Mouse (Mus musculus) layer of hippocampus, adult 11-12 months (tissue): ENCODE data around the gene Crocc2.
A peak's percentile ranks its signal among the peaks of the same experiment; 100 is the strongest.
"Not testable (repeated sequence)": the region's sequence is repeated elsewhere in the genome, so short reads cannot be mapped to it uniquely, and the experiment has no call there.

Experiments used
- DNase-seq: peaks from one replicate; pipeline ENCODE4 v3.0.0; 2022; ENCODE audit warnings: low spot score

Crocc2 gene

DNA sequence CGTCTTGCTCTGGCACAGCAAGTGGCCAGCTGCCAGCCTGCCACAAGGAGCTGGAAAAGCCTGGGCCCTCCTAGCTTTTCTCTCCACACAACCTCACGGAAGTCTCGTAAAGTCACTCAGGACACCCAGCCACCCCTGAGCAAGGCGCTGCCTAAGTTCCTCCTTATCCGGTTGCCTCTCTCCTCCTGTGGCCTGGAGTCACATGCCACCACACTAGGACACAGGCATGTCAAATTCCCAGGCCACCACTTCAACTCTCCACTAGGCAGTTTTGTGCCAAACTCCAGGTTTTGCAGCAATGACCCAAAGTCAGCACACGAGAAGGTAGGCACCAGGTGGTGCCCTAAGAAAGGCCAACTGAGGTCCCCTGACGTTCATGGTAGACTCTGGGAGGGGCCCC is 5.9 kb upstream of the Crocc2 start:
- no peak for DNase-seq

DNA sequence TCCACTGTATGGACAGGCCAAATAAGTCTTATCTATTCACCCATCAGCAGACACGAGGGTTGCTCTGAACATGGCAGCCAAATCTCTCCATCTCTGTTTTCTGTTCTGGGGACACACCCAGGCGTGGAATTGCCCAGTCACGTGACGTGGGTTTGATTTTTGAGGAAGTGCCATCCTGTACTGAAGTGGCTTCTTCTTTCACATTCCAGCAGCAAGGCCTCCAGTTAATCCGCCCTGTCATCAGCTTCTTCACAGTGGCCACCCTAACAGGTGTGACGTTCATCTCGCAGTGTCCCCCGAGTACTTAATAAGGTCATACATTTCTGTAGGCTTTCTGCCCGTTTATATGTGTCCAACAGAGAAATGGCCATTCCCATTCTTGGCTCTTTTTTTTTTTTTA is 3.1 kb upstream of the Crocc2 start:
- no peak for DNase-seq

DNA sequence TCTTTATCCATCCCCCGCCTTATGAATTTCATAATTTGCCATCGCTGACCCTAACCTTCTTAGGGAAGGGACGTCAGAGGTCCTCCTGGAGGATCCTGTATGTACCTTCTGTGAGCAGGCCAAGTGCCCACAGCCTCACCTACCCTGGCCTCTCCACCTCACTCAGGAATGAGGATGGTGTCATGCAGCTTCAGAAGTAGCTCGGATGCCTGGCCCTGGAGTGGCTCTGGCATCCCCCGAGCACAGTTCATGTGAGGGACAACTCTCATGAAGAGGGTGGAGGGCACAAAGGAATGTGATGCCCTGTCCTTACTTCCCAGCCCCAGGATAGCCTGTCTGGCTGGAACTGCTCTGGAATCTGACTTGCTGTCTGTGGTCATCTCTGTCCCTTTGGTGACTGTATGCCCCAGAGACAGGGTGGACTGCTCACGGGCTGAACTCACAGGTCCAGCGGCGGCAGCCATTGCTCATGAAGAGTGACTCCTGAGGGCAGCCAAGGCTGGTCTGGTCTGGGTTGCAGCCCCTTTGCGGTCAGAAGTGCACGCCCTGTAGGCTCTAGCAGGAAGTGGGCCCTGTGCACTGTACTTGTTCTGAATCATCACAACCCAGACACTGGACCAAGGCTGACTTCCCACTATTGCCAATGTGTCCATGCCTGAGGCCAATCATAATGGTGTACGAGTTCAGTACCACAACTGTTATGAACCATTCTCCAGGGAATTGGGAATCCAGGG is 2.0 kb upstream of the Crocc2 start:
- DNase-seq = no peak

DNA sequence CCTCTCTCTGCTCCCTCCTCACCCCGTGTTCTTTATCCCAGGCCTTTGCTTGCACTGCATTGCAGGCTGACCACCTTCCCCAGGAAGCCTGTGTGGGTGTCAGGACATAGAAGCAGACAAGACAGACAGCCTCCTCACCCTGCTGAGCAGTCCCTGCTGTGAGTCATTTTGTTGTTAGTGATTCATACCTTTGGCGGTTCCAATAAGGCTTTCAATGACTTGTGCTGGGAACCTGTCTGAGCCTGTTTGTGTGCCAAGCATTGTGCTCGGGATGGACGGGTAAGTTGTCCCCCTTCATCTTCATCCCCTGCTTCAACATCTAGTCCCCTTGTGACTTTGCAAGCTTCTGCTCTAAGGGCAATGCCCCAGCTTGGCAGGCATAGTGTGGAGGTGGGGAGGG is 5.1 kb downstream of the Crocc2 start:
- no peak for DNase-seq

DNA sequence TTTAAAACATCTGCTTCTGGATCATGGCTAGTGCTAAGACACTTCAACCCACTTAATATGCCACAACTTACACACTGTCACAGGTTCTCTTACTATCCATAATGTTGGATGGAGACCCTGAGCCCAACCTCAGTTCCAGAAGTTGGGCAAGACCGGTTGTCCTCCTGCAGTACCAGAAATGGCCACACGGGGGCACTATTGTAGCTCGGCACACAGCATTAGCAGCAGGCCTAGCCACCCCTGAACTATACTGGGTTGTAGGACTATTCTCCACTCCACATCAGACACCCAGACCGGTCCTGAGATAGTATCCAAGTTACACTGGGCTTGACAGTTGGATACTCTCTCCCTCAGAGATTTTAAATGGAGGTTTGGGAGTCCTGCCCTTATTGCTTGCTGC is 5.9 kb downstream of the Crocc2 start:
- peak; percentile 86 for DNase-seq

DNA sequence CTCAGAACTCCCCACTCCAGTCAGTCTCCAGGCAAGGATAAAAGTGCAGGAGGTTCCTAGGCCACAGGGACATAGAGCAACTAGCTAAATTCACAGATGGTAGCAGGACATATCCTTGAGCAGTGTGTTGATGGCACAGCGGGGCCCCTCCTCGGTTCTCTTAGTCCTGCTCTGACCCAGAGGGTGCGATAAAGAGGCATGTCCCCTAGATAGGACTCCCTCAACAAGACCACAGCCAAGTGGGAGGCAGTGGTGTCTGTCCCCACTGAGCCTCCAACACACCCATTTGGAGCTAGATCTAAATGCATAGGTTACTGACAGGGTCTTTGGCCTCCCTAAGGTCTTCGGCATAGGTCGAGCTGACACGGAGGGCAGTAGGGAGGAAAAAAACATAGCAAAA is 7.3 kb downstream of the Crocc2 start:
- no peak for DNase-seq

DNA sequence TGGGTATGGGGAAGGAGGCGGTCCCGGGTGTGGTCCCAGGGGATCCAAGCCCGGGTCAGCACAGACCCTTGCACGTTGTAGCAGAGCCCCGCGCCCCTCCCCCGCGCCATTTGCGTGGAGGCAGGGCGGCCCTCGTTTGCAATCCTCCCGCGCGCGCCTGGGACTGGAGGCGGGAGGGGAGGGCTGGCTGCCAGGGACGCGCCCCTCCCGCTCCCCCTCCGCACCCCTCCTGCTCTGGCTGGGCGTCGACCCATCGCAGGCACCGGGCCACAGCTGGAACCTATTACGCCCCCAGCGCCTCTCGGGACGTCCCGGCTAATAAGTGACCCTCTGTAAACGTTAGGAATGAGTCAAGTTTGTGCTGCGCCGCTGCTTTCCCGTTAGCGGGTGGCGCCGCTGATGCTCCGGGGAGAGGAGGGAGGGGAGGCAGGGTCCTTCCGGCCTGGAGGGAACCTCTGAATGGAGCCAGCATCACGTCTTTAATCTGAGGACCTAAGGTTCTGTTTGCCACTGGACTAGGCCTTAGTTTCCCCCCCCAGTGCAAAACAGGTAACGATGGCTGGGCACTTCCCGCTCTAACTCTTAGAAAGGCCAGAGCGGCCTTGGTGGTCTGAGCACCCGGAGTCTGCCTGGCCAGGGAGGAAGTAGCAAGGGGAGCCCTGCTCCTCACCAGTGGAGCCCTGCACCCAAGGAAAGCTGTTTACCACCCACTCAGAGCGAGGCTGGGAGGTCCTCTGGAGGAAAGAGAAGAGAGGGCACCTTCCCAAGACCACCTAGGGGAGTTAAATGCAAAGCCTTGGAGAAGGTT is 8.2 kb downstream of the Crocc2 start:
- peak; percentile 68 for DNase-seq

DNA sequence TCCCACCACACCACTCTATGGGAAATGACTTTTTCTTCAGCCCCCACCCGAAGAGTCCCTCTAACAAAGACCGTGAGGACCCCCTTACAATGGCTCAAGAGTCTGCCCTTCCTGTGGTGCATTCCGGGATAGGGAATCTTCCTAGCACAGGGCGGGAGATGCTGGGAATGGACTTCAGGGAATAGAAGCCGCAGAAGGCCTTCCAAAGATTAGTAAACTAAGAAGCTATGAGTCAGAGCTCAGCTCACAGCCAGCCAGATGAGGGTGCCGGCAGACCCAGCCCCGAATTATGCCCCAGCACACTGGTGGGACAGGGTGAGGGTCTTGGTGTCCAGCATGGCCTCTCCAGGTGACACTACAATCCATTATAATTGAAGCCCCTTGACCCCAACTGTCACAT is 13.8 kb downstream of the Crocc2 start:
- no peak for DNase-seq

DNA sequence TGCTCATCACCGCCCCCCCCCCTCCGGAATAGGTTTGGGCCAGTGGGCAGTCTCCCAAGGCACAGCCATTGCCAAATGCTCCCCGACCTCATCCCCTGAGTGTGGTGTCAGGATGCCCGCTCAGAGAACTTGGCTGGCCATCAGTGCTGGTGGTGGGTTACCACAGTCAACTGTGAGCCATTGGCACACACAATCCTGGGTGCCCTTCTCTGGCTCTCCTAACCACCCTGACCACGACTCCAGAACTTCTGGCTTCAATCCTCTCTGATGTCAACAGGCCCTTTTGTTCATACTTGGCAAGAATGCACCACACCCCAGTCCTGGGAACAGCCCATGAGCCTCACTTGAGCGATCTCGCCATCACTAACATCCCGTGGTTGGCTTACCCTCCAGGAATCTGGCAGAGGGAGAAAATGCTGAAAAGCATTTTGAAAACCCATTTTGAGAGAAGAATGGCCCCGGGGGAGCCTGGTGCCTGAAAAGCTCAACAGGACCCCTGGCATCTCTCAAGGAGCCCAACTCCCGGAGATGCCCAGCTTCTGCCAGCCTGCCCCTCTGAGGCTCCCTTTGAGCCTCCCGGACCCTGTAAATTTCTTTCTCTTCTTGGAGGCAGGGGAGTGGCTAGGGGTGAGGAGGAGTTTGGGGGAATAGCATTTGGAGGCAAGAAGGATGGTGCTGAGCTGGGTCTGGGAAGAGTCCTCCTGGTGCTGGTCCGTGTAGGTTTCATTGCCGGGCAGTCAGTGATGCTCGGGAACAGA is 15.7 kb downstream of the Crocc2 start:
- DNase-seq = peak; percentile 60

DNA sequence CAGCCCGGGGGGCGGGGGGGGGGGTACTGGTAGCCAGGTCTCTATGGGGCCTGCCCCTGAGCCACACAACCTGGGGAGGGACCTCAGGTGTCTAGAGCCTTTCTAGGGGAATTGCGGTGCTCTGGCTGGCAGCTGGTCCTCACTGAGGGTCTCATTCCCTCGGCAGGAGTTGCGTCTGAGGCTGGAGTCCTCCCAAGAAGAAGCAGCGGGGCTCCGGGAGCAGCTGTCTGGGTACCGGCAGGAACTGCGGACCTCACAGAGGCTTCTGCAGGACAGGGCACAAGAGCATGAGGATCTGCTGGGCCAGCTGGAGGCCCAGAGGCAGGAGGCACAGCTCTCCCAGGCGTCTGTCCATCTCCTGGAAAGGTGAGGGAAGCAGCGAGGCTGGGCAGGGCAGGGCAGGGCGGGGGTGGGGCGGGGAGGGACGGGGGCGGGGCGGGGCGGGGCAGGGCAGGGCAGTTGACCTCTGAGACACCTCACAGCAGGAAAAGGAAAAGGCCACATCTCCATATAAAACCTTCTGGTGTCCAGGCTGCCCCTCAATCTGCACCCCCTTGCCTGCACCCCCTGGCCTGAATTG is 22.3 kb downstream of the Crocc2 start:
- no peak for DNase-seq

DNA sequence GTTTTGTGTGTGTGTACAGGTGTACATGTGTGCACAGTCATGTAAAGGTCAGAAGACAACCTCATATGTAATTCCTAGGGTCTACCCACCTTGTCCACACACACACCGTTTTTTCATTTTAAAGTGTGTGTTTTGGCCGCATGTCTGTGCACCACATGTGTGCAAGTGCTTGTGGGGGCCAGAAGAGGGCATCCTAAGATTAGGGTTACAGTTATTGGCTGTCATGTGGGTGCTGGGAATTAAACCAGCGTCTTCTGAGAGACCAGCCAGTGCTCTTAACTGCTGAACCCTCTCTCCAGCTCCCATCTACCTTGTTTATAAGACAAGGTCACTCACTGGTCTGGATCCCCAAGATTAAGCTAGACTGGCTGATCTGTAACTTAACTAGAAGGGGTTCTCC is 26.4 kb downstream of the Crocc2 start:
- no peak for DNase-seq

DNA sequence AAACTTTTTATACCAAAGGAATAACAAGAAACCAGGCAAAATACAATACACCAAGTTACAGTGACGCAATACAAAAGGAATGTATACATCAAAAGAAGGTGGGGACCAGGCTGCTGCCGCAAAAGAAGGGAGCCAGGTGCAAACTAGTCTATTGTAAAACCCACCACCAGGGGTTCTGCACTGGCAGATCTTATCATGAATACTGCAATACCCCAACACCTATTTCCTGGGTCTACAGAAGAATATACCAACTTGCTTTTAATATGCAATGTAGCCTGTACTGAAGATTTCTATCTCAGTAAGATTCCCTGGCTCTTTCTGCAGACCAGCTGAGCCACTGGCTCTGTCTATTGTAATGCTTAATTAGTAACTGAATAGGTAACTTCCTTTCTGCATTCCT is 28.9 kb downstream of the Crocc2 start:
- DNase-seq = not testable (repeated sequence)

DNA sequence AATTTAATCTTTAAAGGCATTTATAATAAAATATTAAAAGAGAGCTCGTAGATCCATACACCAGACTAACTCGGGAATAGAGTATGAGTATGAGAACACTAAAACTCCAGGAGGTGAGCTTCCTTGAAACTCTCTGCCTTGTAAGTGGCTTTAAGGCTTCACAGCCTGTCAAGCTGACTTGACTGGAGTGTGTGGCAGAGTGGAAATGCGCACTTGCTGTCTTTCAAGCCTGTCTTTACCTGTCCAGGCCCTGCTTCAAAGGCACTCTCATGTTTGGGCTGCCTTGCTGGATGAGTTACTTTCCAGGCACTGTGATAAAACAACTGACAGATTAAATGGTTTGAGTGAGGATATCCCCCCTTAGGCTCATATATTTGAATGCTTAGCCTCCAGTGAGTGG is 29.4 kb downstream of the Crocc2 start:
- DNase-seq = no peak

DNA sequence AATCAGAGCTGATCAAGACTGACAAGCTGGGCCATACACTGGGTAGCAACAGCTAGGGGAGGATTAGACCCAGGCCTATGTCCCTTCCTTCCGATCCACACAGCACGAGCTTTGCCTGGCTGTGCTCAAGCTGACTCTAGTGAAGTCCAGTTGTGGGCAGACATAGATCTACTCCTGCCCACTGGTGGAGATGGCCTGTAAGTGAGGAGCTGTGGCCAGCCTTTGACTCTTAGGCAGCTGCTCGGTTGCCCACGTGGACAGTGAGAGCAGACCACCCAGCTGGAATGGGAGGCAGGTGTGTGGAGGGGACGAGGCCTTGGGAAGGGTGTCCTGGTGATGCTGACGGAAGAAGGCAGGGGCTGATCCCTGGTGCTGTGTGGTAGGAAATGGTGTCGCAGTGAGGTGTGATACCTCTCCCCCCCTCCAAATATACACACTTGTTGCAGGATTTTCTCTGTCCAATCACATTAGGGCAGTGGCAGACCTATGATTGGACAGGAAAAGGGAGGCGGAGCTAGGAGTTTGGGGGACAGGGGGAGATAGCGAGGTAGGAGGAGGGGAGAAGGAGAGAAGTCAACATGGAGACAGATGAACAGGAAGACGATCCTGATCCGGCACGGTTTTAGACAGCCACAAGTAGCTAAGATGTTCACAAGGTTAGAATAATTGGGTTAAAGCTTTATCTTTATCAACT is 37.9 kb downstream of the Crocc2 start:
- peak; percentile 26 for DNase-seq

DNA sequence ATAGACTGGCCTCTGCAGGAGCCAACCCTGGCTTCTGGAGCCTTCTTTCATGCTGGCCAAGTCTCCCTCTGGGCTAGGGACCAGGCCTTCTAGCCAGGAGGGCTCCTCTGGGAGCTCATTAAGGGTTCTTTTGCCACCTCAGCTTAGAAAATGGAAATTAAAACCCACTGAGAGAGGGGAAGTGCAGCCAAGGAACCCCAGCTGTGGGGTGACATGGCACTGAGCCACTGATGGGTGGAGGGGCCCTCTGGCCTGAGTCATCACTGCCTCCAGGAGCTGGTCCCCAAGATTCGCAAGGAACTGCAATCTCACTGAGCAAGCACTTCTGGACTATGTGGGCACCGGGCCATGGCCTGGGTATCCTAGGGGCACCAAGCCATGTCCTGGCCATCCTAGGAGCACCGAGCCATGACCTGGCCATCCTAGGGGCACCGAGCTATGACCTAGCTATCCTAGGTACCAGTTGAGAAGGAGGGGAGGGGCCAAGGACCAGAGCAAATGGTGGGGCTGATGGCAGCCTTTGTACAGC is 39.1 kb downstream of the Crocc2 start:
- DNase-seq = peak; percentile 29

DNA sequence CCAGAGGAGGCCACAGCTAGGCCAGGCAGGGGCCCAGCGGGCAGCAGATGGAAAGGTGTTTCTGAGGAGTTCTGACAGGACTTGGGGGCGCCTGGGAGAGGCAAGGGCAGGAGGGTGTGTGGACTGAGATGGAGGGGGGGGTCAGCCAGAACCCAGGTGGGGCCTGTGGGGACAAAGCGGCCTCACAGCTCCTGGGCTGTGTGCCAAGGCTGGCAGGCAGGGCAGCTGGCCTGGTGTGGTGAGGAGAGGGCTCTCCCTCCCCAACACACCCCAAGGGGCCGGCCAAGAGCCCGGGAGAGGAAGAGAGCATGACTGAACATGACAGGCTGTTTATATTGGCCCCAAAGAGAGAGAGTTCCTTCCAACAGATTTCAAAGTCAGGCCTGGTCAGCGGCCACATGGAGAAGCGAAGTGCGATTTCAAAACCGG is 41.7 kb downstream of the Crocc2 start:
- DNase-seq = peak; percentile 68

DNA sequence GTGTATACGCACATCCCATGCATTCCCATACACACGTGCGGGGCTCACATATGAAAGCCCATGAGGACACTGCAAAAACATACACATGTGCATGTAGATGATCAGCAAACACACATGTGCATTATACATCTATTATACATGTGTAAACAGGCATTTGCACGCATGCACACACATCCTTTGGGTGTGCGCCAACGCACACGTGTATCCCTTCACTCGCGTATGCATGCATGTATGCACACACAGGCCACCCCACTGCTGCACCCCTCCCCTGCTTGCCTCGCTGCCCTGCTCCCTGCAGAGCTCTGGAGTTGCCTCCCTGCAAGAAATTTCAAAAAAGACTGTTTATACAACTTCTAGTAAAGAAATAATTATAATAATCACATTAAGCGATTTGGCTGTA is 42.5 kb downstream of the Crocc2 start:
- no peak for DNase-seq

DNA sequence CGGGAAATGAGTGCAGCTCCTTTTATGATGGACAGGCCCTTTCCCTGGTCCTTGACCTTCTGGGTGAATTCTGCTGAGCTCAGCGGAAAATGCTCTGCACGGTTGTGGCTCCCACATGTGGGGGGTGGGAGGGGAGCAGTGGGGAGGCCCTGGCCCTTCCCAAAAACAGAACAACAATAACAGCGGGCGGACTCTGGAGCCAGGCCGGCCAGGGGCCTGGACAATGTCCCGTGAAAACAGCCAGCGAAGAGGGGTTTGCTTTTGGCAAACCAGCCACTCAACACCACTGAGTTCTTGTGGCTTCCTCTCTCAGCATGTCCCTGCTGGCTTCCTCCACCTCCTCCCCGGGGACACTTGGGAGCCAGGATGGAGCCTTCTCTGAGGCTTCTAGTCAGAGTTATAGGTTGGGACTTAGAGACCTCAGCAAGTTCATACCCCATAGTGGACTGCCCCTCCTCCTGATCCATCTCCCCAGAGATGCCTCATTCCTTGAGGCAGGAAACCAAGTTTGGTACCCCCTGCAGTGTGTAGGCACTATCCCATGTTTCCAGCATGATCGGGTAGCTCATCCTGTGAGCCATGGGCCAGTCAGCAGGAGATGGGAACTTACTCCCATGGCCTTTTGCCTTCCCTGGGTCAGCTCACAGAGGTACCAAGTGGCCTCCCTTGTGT is 43.2 kb downstream of the Crocc2 start:
- DNase-seq = no peak

DNA sequence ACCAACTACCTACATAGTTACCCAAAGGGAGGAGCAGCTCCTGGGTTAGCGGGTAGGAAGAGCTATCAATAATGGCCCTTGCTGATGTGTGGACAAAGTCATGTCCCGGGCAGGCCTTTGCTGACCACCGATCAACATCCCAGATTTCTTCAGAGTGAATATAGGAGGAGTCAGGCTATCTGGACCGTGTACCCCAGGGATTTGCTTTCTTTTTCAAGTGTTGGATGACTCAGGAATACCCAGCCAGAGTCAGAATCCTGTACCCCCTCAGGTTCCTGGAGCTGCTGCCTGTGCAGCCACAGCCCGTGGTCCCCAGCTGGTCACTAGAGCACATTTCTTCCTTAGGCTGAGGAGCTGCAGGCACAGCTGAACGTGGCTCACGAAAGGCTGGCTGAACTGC is 43.9 kb downstream of the Crocc2 start:
- no peak for DNase-seq

DNA sequence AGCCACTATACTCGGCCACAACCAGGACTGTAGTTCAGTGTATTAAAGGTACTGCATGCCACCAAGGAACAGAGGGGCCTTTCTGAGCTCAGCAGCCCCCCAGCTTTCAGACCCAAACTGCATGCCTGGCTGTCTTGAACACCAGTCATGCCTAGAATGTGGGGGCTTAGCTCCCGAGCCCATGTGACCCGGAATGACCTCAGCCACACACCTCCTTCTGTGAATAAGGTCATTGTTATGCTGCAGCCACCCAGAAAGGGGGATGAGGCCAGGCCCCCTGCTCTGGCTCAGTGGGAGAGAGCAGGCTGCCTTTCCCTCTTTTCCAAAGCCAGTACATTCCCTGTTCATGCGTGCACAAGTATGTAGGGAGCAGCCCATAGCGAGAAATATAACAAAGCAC is 46.1 kb downstream of the Crocc2 start:
- DNase-seq = no peak

DNA sequence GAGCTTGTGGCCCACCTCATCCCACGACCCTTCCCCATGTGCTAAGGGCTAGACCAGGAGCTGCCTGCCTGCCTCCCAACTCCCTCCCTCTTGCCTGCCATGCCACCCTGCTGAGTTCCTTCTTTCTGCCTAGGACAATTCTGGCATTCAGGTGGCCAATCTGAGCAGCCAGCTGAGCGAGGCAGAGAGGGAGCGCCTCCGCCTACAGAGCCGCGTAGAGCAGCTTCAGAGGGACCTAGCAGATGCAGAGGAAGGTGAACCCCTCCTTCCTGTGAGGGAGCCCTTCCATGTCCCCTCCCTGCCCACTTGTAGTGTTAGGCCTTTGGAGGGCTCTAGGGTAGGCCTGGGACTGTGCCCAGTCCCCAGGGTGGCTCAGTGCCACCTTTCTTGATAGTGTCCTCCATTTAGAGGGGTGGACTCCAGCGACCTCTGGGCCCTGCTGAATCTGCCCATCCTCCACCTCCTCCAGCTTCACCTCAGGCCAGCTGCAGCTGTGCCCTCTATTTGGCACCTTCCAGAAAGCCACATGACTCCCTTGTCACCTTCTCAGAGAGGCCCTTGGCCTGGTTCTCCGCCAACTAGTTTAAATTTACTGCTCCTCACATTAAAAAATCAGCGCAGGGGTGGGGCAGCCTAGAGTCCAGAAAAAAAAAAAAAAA is 48.4 kb downstream of the Crocc2 start:
- DNase-seq = no peak
